Mouse (Mus musculus) embryonic facial prominence, embryonic 11.5 days (tissue): ENCODE data around the gene Ppp1r9a. TPM values are rescaled to one million over a fixed set of nuclear protein-coding genes. Genes with fewer than 3 reads are reported as not detected.

ENCODE experiments used
- ATAC-seq: fragments of 200-750 bp; cut with Nextera tagmentation; replicated peaks from 2 replicates; pipeline ENCODE4 v1.8.0; 2017; ENCODE audit warnings: low read depth; ENCODE audit not compliant: insufficient number of reproducible peaks, low FRiP score, low TSS enrichment
- DNase-seq: peaks from one replicate; pipeline ENCODE4 v3.0.0-alpha.2; 2015; ENCODE audit warnings: low spot score
- H3K27ac ChIP-seq: fragments of 300-500 bp; sonication (generic); replicated peaks from 2 replicates; pipeline ENCODE4 v1.5.1; 2014; ENCODE audit warnings: mild to moderate bottlenecking, low read depth, low read length, control low read depth
- H3K27me3 ChIP-seq: fragments of 300-500 bp; sonication (generic); 2 replicates; pipeline ENCODE4 v1.6.1; 2014; ENCODE audit warnings: mild to moderate bottlenecking, low read length, moderate library complexity, mixed read lengths; ENCODE audit not compliant: control insufficient read depth, insufficient read depth
- H3K36me3 ChIP-seq: fragments of 300-500 bp; sonication (generic); replicated peaks from 2 replicates; pipeline ENCODE4 v1.6.1; 2014; ENCODE audit warnings: low read depth, mild to moderate bottlenecking, low read length, moderate library complexity, mixed read lengths; ENCODE audit not compliant: control insufficient read depth, insufficient read depth
- H3K4me1 ChIP-seq: fragments of 300-500 bp; sonication (generic); 2 replicates; pipeline ENCODE4 v1.6.1; 2014; ENCODE audit warnings: low read length, mixed read lengths; ENCODE audit not compliant: control insufficient read depth, insufficient read depth
- H3K4me2 ChIP-seq: fragments of 300-500 bp; sonication (generic); 2 replicates; pipeline ENCODE4 v1.6.1; 2014; ENCODE audit warnings: low read depth, mild to moderate bottlenecking, control low read depth, low read length, moderate library complexity
- H3K4me3 ChIP-seq: fragments of 300-500 bp; sonication (generic); 2 replicates; pipeline ENCODE4 v1.5.1; 2014; ENCODE audit warnings: low read depth, low read length, control low read depth
- H3K9ac ChIP-seq: fragments of 300-500 bp; sonication (generic); replicated peaks from 2 replicates; pipeline ENCODE4 v1.6.1; 2014; ENCODE audit warnings: mild to moderate bottlenecking, control low read depth, low read length
- H3K9me3 ChIP-seq: fragments of 300-500 bp; sonication (generic); replicated peaks from 2 replicates; pipeline ENCODE4 v1.6.1; 2016; ENCODE audit warnings: mild to moderate bottlenecking, low read length, inconsistent platforms, mixed read lengths; ENCODE audit not compliant: control insufficient read depth
- WGBS: fragments of 180-500 bp; shearing (Covaris S2); extraction: QIAGEN DNeasy Blood & Tissue Kit; methylation state at CpG from one replicate; pipeline ENCODE4 v1.1.7; 2014; 5-methylcytosine and 5-hydroxymethylcytosine counted together
- polyA plus RNA-seq: library from polyadenylated mRNA; unstranded; fragments of >200 nt; fragmentation: Nextera tagmentation; extraction: Ambion mirVana; gene quantifications from 2 replicates; pipeline ENCODE4 v1.2.1, GENCODE M21; 2014

Gene Ppp1r9a
- polyA plus RNA-seq, 1 experiment from 2014 or later: 14.4 TPM

DNA sequence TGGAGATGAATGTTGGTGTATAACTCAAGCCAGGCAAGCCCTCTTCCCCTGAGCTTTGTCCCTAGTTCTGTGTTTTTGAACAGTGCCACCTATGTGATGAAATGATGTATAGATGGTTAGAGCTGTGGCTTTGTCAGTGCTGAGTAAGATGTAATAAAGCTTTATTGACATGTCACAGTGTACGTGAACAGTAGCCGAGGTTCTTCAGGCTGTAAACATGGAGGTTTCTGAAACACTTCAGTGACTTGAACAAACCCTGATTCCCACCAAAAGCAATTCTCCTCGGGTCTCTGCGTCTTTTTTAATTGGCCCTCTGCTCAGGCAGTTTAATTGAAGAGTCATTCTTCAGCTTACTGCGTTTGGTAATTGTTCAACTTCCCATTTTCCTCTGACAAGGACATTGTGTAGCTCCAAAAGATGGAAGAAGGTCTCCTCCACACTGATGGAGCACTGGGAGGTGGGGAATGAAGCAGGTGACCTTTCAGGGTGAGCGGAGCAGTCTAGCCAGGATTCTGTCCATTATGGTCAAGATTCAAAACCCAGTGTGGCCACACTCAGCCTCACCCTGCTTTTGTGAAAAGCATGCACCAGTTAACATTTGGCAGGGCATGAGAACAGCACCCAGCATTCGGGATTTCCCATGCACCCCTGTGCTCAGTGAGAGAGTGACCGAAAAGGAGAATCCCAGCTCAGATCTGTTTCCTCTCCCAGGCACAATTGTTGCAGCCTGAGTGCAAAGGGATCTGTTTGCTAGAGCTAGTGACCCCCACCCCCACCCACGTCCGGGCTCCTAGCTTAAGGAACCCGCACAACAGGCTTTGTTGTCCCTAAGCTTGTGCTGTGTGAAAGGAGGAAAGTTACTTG lies 108.1 kb downstream of the Ppp1r9a start:
- Histone ChIP-seq H3K9me3 (no peaks in the 10 kb centered on the region), H3K36me3 (no peaks in the 10 kb centered on the region), H3K4me1 (no peaks in the 10 kb centered on the region; the same call in 1 of the 2 replicates), H3K27ac (no peak overlapping the region), H3K4me3 (no peak overlapping the region), H3K4me2 (no peak overlapping the region), H3K9ac (no peak overlapping the region), H3K27me3 (no peaks in the 10 kb centered on the region)
- no peak for DNase-seq
- ATAC-seq: peak; percentile 70
- WGBS: 37% methylated on average over 11 of the region's 11 CpGs

- Histone ChIP-seq H3K4me2 (no peak overlapping the region), H3K27ac (no peak overlapping the region; the same call in 1 of the 2 replicates), H3K4me3 (no peak overlapping the region), H3K9me3 (no peaks in the 10 kb centered on the region), H3K36me3 (no peaks in the 10 kb centered on the region), H3K27me3 (no peaks in the 10 kb centered on the region), H3K9ac (no peak overlapping the region), H3K4me1 (no peaks in the 10 kb centered on the region)
- DNase-seq (no peak), ATAC-seq (no peak)
- 34% methylated on average over 4 of the region's 4 CpGs for WGBS
These were observed 110.1 kb downstream of the Ppp1r9a start for GRCm38 (mm10) chr6:5012794-5013193.

- Histone ChIP-seq H3K4me3 (no peak overlapping the region), H3K9ac (no peak overlapping the region), H3K27me3 (no peaks in the 10 kb centered on the region), H3K4me2 (no peak overlapping the region), H3K9me3 (no peaks in the 10 kb centered on the region), H3K36me3 (no peaks in the 10 kb centered on the region), H3K27ac (no peak overlapping the region), H3K4me1 (no peaks in the 10 kb centered on the region)
- no peak for ATAC-seq
- WGBS: 92% methylated on average over 6 of the region's 6 CpGs
- no peak for DNase-seq
These were observed 111.8 kb downstream of the Ppp1r9a start for GRCm38 (mm10) chr6:5014567-5014966.

GRCm38 (mm10) chr6:5015173-5015572 lies 112.5 kb downstream of the Ppp1r9a start:
- no peaks in the 10 kb centered on the region for H3K27me3 ChIP-seq
- H3K27ac ChIP-seq: no peak overlapping the region
- no peaks in the 10 kb centered on the region for H3K9me3 ChIP-seq
- DNase-seq: no peak
- whole genome bisulfite sequencing: 52% methylated on average over 2 of the region's 2 CpGs
- H3K4me2 ChIP-seq: no peak overlapping the region
- no peaks in the 10 kb centered on the region for H3K36me3 ChIP-seq
- H3K4me1 ChIP-seq: no peaks in the 10 kb centered on the region
- no peak overlapping the region for H3K4me3 ChIP-seq
- H3K9ac ChIP-seq: no peak overlapping the region
- no peak for ATAC-seq

GRCm38 (mm10) chr6:5017945-5018511 lies 115.3 kb downstream of the Ppp1r9a start:
- H3K36me3 ChIP-seq: no peaks in the 10 kb centered on the region
- H3K9me3 ChIP-seq: no peaks in the 10 kb centered on the region
- no peaks in the 10 kb centered on the region for H3K4me1 ChIP-seq
- DNase-seq (no peak), ATAC-seq (no peak)
- no peak overlapping the region for H3K4me2 ChIP-seq
- H3K4me3 ChIP-seq: no peak overlapping the region
- H3K27me3 ChIP-seq: no peaks in the 10 kb centered on the region
- WGBS: 44% methylated on average over 6 of the region's 6 CpGs
- no peak overlapping the region for H3K9ac ChIP-seq
- H3K27ac ChIP-seq: no peak overlapping the region

DNA sequence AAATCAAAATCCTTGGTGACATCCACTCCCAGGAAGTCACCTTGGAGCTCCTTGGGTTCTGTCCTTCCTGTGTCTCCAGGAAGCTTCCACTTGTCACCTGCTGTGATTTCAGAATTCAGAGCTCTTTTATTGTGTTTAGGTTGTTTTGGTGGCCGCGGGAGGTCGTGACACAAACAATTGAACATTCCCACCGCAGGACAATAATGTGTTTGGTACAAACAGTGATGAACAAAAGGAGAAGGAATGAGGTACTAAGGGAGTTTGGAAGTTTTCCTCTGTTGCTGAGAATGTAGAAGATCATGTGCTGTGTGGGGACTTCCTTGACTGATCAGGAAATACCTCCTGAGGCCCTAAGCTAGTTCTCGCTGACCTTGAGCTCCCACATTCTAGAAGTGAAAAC lies 116.5 kb downstream of the Ppp1r9a start:
- Histone ChIP-seq H3K4me3 (no peak overlapping the region), H3K36me3 (no peaks in the 10 kb centered on the region), H3K27me3 (no peaks in the 10 kb centered on the region), H3K4me2 (no peak overlapping the region), H3K9me3 (no peaks in the 10 kb centered on the region), H3K9ac (no peak overlapping the region), H3K4me1 (no peaks in the 10 kb centered on the region), H3K27ac (no peak overlapping the region)
- no peak for DNase-seq
- WGBS: 57% methylated on average over 5 of the region's 5 CpGs
- no peak for ATAC-seq

DNA sequence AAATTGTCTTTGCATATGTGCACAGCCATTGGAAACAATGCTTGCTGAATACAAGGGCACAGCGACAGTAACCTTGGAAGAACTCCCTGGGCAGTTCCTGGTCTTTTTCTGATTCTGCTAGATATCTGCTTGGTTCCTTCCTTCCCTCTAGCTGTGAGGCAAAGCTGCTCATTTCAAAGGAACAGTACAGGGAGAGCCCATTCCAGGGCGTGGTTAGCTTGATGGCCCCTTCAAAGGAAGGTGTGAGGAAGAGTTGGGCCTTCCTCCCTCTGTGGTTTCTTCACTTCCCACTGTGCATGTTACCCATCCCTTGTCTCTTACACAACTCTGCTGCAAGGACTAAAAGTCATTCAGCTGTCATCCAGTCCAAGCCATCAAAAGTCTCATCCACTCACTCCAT lies 117.3 kb downstream of the Ppp1r9a start:
- no peak overlapping the region for H3K27ac ChIP-seq
- H3K27me3 ChIP-seq: no peaks in the 10 kb centered on the region
- DNase-seq: no peak
- no peak overlapping the region for H3K4me3 ChIP-seq
- no peaks in the 10 kb centered on the region for H3K4me1 ChIP-seq
- ATAC-seq: no peak
- no peak overlapping the region for H3K4me2 ChIP-seq
- H3K36me3 ChIP-seq: no peaks in the 10 kb centered on the region
- 73% methylated on average over 2 of the region's 2 CpGs for WGBS
- H3K9ac ChIP-seq: no peak overlapping the region
- H3K9me3 ChIP-seq: no peaks in the 10 kb centered on the region

DNA sequence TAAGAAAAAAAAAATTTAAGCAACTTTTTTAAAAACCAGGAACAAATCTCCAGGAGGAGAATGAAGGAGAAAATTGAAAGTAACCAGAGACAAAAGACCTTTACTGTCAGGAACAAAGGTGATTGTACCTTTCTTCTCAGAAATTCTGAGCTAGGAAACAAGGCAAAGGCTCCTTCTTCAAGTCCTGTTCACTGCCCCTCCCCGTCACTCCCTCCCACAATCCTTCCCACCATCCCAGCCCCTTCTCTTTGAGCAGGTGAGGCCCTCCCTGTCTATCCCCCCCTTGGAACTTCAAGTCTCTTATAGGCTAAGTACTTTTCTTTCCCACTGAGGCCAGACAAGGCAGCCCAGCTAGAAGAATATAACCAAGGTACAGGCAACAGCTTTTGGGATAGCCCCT lies 117.8 kb downstream of the Ppp1r9a start:
- Histone ChIP-seq H3K4me3 (no peak overlapping the region), H3K36me3 (no peaks in the 10 kb centered on the region), H3K27ac (no peak overlapping the region), H3K4me1 (no peaks in the 10 kb centered on the region), H3K9ac (no peak overlapping the region), H3K27me3 (no peaks in the 10 kb centered on the region), H3K4me2 (no peak overlapping the region), H3K9me3 (no peaks in the 10 kb centered on the region)
- DNase-seq: no peak
- 92% methylated on average over 1 of the region's 1 CpGs for WGBS
- no peak for ATAC-seq
